Mouse (Mus musculus) heart, postnatal 36 days (tissue): Measurements from ENCODE around the gene Gm11756. TPM values are rescaled to one million over a fixed set of nuclear protein-coding genes. Genes with fewer than 3 reads are reported as not detected.
"Not testable (repeated sequence)": the region's sequence is repeated elsewhere in the genome, so short reads cannot be mapped to it uniquely, and the experiment has no call there.

Experiments used
- DNase-seq, 2 experiments: peaks; one replicate each; pipeline ENCODE4 v3.0.0; 2021 to 2022
- intact Hi-C: fragments of 180-260 bp; cut with DNase I; formaldehyde crosslinking; loops from one replicate; pipeline ENCODE4 v1.15.1; 2025
- total RNA-seq, 2 experiments: library from RNA; stranded (reverse); gene quantifications; 2 replicates each; pipeline ENCODE4 v1.2.3; 2021

The Gm11756 gene
- total RNA-seq = 1 to 10 TPM; 1.4 to 2.5 TPM

GRCm38 (mm10) chr4:73920660-73921059 is at the start of gene Gm11756:
Gene Gm11756 (minus strand): TSS chr4:73920760.
- intact Hi-C loops, DNase-seq: not testable (repeated sequence)

DNA sequence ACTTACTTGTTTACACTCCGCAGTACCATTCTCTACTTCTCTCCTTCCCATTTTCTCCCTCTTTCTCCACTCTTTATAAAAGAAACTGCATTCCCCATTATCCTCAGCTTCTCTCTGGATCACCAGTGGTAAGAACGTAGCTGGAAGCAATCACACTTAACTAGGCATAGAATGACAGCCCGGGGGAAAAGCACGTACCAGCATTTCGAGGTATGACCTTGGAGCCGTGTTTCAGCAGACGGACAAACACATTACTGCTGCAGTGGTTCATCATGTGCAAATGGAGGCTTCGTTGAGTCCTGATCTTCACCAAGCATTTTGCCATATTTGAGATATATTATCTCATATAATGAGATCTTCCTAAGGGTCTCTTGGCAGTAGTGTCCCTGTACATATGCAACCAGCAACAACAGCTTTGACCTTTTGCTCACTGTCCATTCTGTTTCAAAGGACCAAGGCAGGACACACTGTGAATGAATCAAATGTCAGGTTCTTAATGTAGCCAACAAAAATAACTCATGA is 29.9 kb upstream of the Gm11756 start, which contains the start of gene 2310002L09Rik:
Gene 2310002L09Rik (minus strand): TSS at position 472 of the 522 bp plus-strand sequence.
- no peak for DNase-seq
- intact Hi-C loops = no loop called here

DNA sequence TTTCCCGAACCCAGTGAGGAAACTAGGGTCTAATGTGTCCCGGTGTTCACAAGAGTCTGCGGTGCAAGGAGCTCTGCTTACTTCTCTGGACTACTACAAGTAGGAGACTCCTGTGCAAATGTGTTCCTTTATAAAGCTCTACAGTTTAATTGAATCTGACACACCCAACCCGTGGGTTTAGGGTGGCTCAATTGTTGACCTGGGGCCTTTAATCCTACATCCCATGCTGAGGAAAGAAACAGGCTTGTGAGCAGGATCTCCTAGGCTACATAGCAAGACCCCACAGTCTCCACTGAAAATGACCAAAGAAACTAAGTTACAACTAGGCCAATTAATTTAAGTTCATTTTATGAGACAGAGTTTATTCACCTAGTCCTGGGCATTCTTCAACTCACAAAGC is 14.7 kb downstream of the Gm11756 start, which contains the start of gene Gm13871:
Gene Gm13871 (minus strand): TSS at position 101 of the 400 bp plus-strand sequence.
- intact Hi-C loops = not testable (repeated sequence)

GRCm38 (mm10) chr4:73891012-73891411 is 29.5 kb downstream of the Gm11756 start, which contains the start of gene Gm11757:
Gene Gm11757 (minus strand): TSS chr4:73891112.
- DNase-seq, intact Hi-C loops: not testable (repeated sequence)

More for the DNA sequence above, 14.7 kb downstream of the Gm11756 start, which contains the start of gene Gm13871:
- DNase-seq = not testable (repeated sequence)

DNA sequence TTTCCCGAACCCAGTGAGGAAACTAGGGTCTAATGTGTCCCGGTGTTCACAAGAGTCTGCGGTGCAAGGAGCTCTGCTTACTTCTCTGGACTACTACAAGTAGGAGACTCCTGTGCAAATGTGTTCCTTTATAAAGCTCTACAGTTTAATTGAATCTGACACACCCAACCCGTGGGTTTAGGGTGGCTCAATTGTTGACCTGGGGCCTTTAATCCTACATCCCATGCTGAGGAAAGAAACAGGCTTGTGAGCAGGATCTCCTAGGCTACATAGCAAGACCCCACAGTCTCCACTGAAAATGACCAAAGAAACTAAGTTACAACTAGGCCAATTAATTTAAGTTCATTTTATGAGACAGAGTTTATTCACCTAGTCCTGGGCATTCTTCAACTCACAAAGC is 44.4 kb downstream of the Gm11756 start, which contains the start of gene Gm11758:
Gene Gm11758 (minus strand): TSS at position 101 of the 400 bp plus-strand sequence.
- intact Hi-C loops, DNase-seq: not testable (repeated sequence)

Other genes with a start within 250 kb of the Gm11756 start
- gene Gm428, start 237.2 kb downstream of the Gm11756 start, total RNA-seq = not detected
- under 1 TPM; 0.36 to 0.70 TPM for gene Rasef, start 129.8 kb downstream of the Gm11756 start, total RNA-seq
- gene Gm11758, start 44.5 kb downstream of the Gm11756 start, total RNA-seq = not detected
- not detected for gene Gm11757, start 29.6 kb downstream of the Gm11756 start, total RNA-seq
- not detected for gene Gm13871, start 14.8 kb downstream of the Gm11756 start, total RNA-seq
- gene 2310002L09Rik, start 30.1 kb upstream of the Gm11756 start, total RNA-seq = 10 to 100 TPM; 25.1 to 27.3 TPM
- under 1 TPM in 1 of 2 experiments, not detected in 1; 0.25 TPM for gene Frmd3, start 92.7 kb upstream of the Gm11756 start, total RNA-seq